Mouse (Mus musculus) bone marrow, adult 2 months (tissue): ENCODE data around the gene Prdm16.

Experiments
- CTCF ChIP-seq: fragments of 200-500 bp; IDR thresholded peaks from 2 replicates; pipeline ENCODE4 v1.5.1; 2011; ENCODE audit warnings: low read length, control low read depth; ENCODE audit not compliant: control insufficient read depth, insufficient read depth
- POLR2A ChIP-seq: fragments of 200-500 bp; IDR thresholded peaks from 2 replicates; pipeline ENCODE4 v1.6.1; 2011; ENCODE audit warnings: low read depth, mild to moderate bottlenecking, control low read depth, low read length, borderline replicate concordance; ENCODE audit not compliant: control insufficient read depth

DNA sequence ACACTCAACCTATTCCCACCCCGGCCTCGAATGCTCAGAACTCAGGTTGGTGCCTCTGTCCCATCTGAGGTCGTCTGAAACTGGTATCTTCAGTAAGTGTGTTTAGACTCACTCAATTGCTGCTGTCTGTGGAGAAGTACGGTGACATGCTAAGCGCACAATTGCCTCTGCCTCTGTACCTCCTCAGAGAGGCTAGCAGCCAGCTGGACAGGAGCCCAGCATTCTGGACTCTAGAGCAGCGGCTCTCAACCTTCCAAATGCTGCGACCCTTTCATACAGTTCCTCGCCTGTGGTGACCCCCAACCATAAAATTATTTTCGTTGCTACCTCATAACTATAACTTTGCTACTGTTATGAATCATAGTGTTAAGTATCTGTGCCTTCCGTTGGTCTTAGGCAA is 34.3 kb downstream of the Prdm16 start:
- TF ChIP-seq CTCF, result no peak
- no peak for TF ChIP-seq POLR2A
